Comparison of ENCODE assay signal across 24 mouse cellular contexts in genomic region chr10:88572123-88572522, GRCm38 (mm10). TPM values are rescaled to one million over a fixed set of nuclear protein-coding genes. Genes with fewer than 3 reads are reported as not detected.
DNase-seq lines count a peak whose midpoint lies in the region; ATAC-seq and TF ChIP-seq lines count a peak whose summit lies in the region.
"Had no signal": no experiment of that assay in that cellular context is flagged by ENCODE, and none has a peak within 500 bp of the region (broad histone marks: within the 10 kb centered on the region; RNA-seq: fewer than 3 reads in every experiment).

No protein-coding gene starts in this region.

- no peaks in the 10 kb centered on the region for H3K4me1 ChIP-seq in forebrain, embryonic 14.5 days (ENCODE audit: control insufficient read depth, insufficient read depth, low read length)
- no peaks in the 10 kb centered on the region; the same call in 1 of the 2 replicates for H3K4me1 ChIP-seq in forebrain, embryonic 12.5 days
- no peaks in the 10 kb centered on the region for H3K4me1 ChIP-seq in hindbrain, postnatal 0 days (ENCODE audit: insufficient read depth, low read length)
- H3K4me1 ChIP-seq in hindbrain, embryonic 16.5 days (ENCODE audit: control insufficient read depth, insufficient read depth, low read depth, low read length) = no peaks in the 10 kb centered on the region
- H3K4me1 ChIP-seq in midbrain, embryonic 15.5 days = no peaks in the 10 kb centered on the region
- no peaks in the 10 kb centered on the region for H3K4me1 ChIP-seq in midbrain, embryonic 11.5 days (ENCODE audit: control insufficient read depth, insufficient read depth, low read length)
- H3K4me1 ChIP-seq in midbrain, postnatal 0 days (ENCODE audit: insufficient read depth, low read length) = no peaks in the 10 kb centered on the region
- H3K4me1 ChIP-seq: embryonic facial prominence, embryonic 15.5 days; hindbrain, embryonic 13.5 days had no signal

- H3K36me3 ChIP-seq in forebrain, embryonic 14.5 days (ENCODE audit: control insufficient read depth, insufficient read depth, low read length) = no peaks in the 10 kb centered on the region
- H3K36me3 ChIP-seq in forebrain, embryonic 12.5 days (replicated peaks) = no peaks in the 10 kb centered on the region
- no peaks in the 10 kb centered on the region for H3K36me3 ChIP-seq in hindbrain, postnatal 0 days (ENCODE audit: insufficient read depth, low read length)
- no peaks in the 10 kb centered on the region for H3K36me3 ChIP-seq in hindbrain, embryonic 16.5 days (ENCODE audit: control insufficient read depth, insufficient read depth, low read length)
- no peaks in the 10 kb centered on the region for H3K36me3 ChIP-seq in midbrain, embryonic 15.5 days (replicated peaks)
- H3K36me3 ChIP-seq in midbrain, embryonic 11.5 days (ENCODE audit: control insufficient read depth, insufficient read depth, low read length) = no peaks in the 10 kb centered on the region
- H3K36me3 ChIP-seq in midbrain, postnatal 0 days (ENCODE audit: insufficient read depth, low read length) = no peaks in the 10 kb centered on the region
- H3K36me3 ChIP-seq: embryonic facial prominence, embryonic 15.5 days; forebrain, embryonic 10.5 days; heart, embryonic 13.5 days; hindbrain, embryonic 13.5 days had no signal

- no peak overlapping the region for H3K9ac ChIP-seq in forebrain, embryonic 14.5 days (ENCODE audit: low read length)
- H3K9ac ChIP-seq in forebrain, embryonic 12.5 days = no peak overlapping the region
- H3K9ac ChIP-seq in hindbrain, postnatal 0 days (replicated peaks; ENCODE audit: low read length) = no peak overlapping the region
- H3K9ac ChIP-seq in hindbrain, embryonic 16.5 days (ENCODE audit: low read depth, low read length) = no peak overlapping the region
- no peak overlapping the region for H3K9ac ChIP-seq in midbrain, embryonic 15.5 days
- no peak overlapping the region for H3K9ac ChIP-seq in midbrain, embryonic 11.5 days (ENCODE audit: low read length)
- H3K9ac ChIP-seq in midbrain, postnatal 0 days (replicated peaks; ENCODE audit: low read length, poor library complexity, severe bottlenecking) = no peak overlapping the region
- H3K9ac ChIP-seq: embryonic facial prominence, embryonic 15.5 days; heart, embryonic 13.5 days; hindbrain, embryonic 13.5 days had no signal

- no peak overlapping the region for H3K4me3 ChIP-seq in forebrain, embryonic 14.5 days (ENCODE audit: low read depth, low read length)
- no peak overlapping the region for H3K4me3 ChIP-seq in forebrain, embryonic 12.5 days (replicated peaks)
- no peak overlapping the region for H3K4me3 ChIP-seq in hindbrain, postnatal 0 days (ENCODE audit: low read length)
- no peak overlapping the region for H3K4me3 ChIP-seq in hindbrain, embryonic 16.5 days (ENCODE audit: low read length)
- H3K4me3 ChIP-seq in midbrain, embryonic 15.5 days = no peak overlapping the region
- no peak overlapping the region for H3K4me3 ChIP-seq in midbrain, embryonic 11.5 days (ENCODE audit: low read depth, low read length)
- no peak overlapping the region for H3K4me3 ChIP-seq in midbrain, postnatal 0 days (ENCODE audit: low read depth, low read length)
- H3K4me3 ChIP-seq: embryonic facial prominence, embryonic 15.5 days; erythroblast, embryonic 14.5 days; forebrain, embryonic 10.5 days; gastrocnemius, adult 2 months; heart, embryonic 13.5 days; hindbrain, embryonic 13.5 days had no signal

- 68% methylated on average over 5 of the region's 5 CpGs for WGBS in forebrain, embryonic 14.5 days
- WGBS in forebrain, embryonic 12.5 days = 79% methylated on average over 5 of the region's 5 CpGs
- WGBS in hindbrain, postnatal 0 days = 52% methylated on average over 5 of the region's 5 CpGs
- WGBS in hindbrain, embryonic 16.5 days = 58% methylated on average over 5 of the region's 5 CpGs
- WGBS in midbrain, embryonic 15.5 days = 75% methylated on average over 5 of the region's 5 CpGs
- 86% methylated on average over 5 of the region's 5 CpGs for WGBS in midbrain, embryonic 11.5 days
- 59% methylated on average over 5 of the region's 5 CpGs for WGBS in midbrain, postnatal 0 days

- no peak overlapping the region for H3K27ac ChIP-seq in forebrain, embryonic 14.5 days (ENCODE audit: low read depth, low read length)
- H3K27ac ChIP-seq in forebrain, embryonic 12.5 days = no peak overlapping the region
- no peak overlapping the region for H3K27ac ChIP-seq in hindbrain, postnatal 0 days
- H3K27ac ChIP-seq in hindbrain, embryonic 16.5 days (ENCODE audit: low read depth, low read length) = no peak overlapping the region
- no peak overlapping the region for H3K27ac ChIP-seq in midbrain, embryonic 15.5 days
- no peak overlapping the region for H3K27ac ChIP-seq in midbrain, embryonic 11.5 days (ENCODE audit: low read depth, low read length)
- H3K27ac ChIP-seq in midbrain, postnatal 0 days (ENCODE audit: low read depth, low read length) = no peak overlapping the region
- H3K27ac ChIP-seq: embryonic facial prominence, embryonic 15.5 days; forebrain, embryonic 10.5 days; gastrocnemius, adult 2 months; heart, embryonic 13.5 days; hindbrain, embryonic 13.5 days had no signal

- H3K27me3 ChIP-seq in forebrain, embryonic 14.5 days (replicated peaks; ENCODE audit: control insufficient read depth, insufficient read depth, low read length) = no peaks in the 10 kb centered on the region
- H3K27me3 ChIP-seq in forebrain, embryonic 12.5 days = no peaks in the 10 kb centered on the region
- H3K27me3 ChIP-seq in hindbrain, postnatal 0 days (ENCODE audit: insufficient read depth, low read length) = no peaks in the 10 kb centered on the region
- no peaks in the 10 kb centered on the region for H3K27me3 ChIP-seq in hindbrain, embryonic 16.5 days (replicated peaks; ENCODE audit: control insufficient read depth, insufficient read depth, low read length)
- no peaks in the 10 kb centered on the region for H3K27me3 ChIP-seq in midbrain, embryonic 15.5 days (replicated peaks)
- H3K27me3 ChIP-seq in midbrain, embryonic 11.5 days (ENCODE audit: control insufficient read depth, insufficient read depth, low read length) = no peaks in the 10 kb centered on the region
- H3K27me3 ChIP-seq in midbrain, postnatal 0 days (ENCODE audit: insufficient read depth, low read length) = no peaks in the 10 kb centered on the region
- H3K27me3 ChIP-seq: CH12.LX; embryonic facial prominence, embryonic 15.5 days; hindbrain, embryonic 13.5 days had no signal

- H3K4me2 ChIP-seq in forebrain, embryonic 14.5 days (ENCODE audit: low read length) = no peak overlapping the region
- H3K4me2 ChIP-seq in forebrain, embryonic 12.5 days = no peak overlapping the region
- no peak overlapping the region for H3K4me2 ChIP-seq in hindbrain, postnatal 0 days (ENCODE audit: low read depth, low read length)
- H3K4me2 ChIP-seq in hindbrain, embryonic 16.5 days (ENCODE audit: low read length) = no peak overlapping the region
- no peak overlapping the region for H3K4me2 ChIP-seq in midbrain, embryonic 15.5 days
- H3K4me2 ChIP-seq in midbrain, embryonic 11.5 days = no peak overlapping the region
- no peak overlapping the region for H3K4me2 ChIP-seq in midbrain, postnatal 0 days (ENCODE audit: low read depth, low read length, poor library complexity, severe bottlenecking)
- H3K4me2 ChIP-seq: embryonic facial prominence, embryonic 15.5 days; heart, embryonic 13.5 days; hindbrain, embryonic 13.5 days had no signal

- peak; percentile 36 for DNase-seq in forebrain, embryonic 14.5 days (ENCODE audit: low spot score)
- DNase-seq in hindbrain, postnatal 0 days (ENCODE audit: low spot score) = peak; percentile 46
- no peak for DNase-seq in midbrain, embryonic 11.5 days (ENCODE audit: low spot score, missing footprints)
- peak; percentile 32 for DNase-seq in midbrain, postnatal 0 days (ENCODE audit: low spot score)
- DNase-seq: adrenal gland, adult 2 months; adrenal gland, postnatal 25 days; cerebellum, adult 11 months; cerebellum, adult 9-10 months; cerebellum, postnatal 36 days; gastrocnemius, adult 2 months; gastrocnemius, postnatal 25 days; heart, postnatal 4 days had no signal

- H3K9me3 ChIP-seq in forebrain, embryonic 14.5 days (replicated peaks; ENCODE audit: control insufficient read depth, low read length) = no peaks in the 10 kb centered on the region
- H3K9me3 ChIP-seq in forebrain, embryonic 12.5 days = no peaks in the 10 kb centered on the region
- H3K9me3 ChIP-seq in hindbrain, postnatal 0 days (ENCODE audit: low read length) = no peaks in the 10 kb centered on the region
- no peaks in the 10 kb centered on the region for H3K9me3 ChIP-seq in hindbrain, embryonic 16.5 days (ENCODE audit: control insufficient read depth, low read length)
- H3K9me3 ChIP-seq in midbrain, embryonic 15.5 days = no peaks in the 10 kb centered on the region
- no peaks in the 10 kb centered on the region for H3K9me3 ChIP-seq in midbrain, embryonic 11.5 days (ENCODE audit: control insufficient read depth, low read length)
- H3K9me3 ChIP-seq in midbrain, postnatal 0 days (ENCODE audit: low read length) = no peaks in the 10 kb centered on the region
- H3K9me3 ChIP-seq: embryonic facial prominence, embryonic 15.5 days; forebrain, embryonic 10.5 days; heart, embryonic 13.5 days; hindbrain, embryonic 13.5 days had no signal

- TF ChIP-seq CTCF in hindbrain, postnatal 0 days (IDR thresholded peaks at IDR 0.05; ENCODE audit: low read depth) = no peak
- TF ChIP-seq CTCF in midbrain, postnatal 0 days (IDR thresholded peaks at IDR 0.05) = no peak

- peak; percentile 23; the same call in 1 of the 2 replicates for ATAC-seq in forebrain, embryonic 14.5 days
- ATAC-seq in forebrain, embryonic 12.5 days (ENCODE audit: low FRiP score) = no peak
- no peak; the same call in 1 of the 2 replicates for ATAC-seq in hindbrain, postnatal 0 days
- no peak for ATAC-seq in hindbrain, embryonic 16.5 days
- ATAC-seq in midbrain, embryonic 15.5 days (replicated peaks) = 0 out of 2 replicates have a peak, but pooled peaks have one; percentile 39
- no peak for ATAC-seq in midbrain, embryonic 11.5 days (ENCODE audit: low FRiP score)
- peak; percentile 34; the same call in 1 of the 2 replicates for ATAC-seq in midbrain, postnatal 0 days (ENCODE audit: low FRiP score)
- ATAC-seq: inflammation-experienced regulatory T-cells, adult 6 months; intestine, postnatal 0 days had no signal

RNA-seq across cellular contexts. Expression of gene Mybpc1, which starts 32.8 kb away (rescaled TPM):
- 0.52 and 1.4 TPM in 2 replicates for polyA plus RNA-seq in forebrain, embryonic 14.5 days (2014; fragmentation: Nextera tagmentation; extraction: Ambion mirVana)
- polyA plus RNA-seq in forebrain, embryonic 12.5 days (2016; fragmentation: Nextera tagmentation; extraction: Ambion mirVana) = 0.78 and 0.81 TPM in 2 replicates
- 5.5 and 6.2 TPM in 2 replicates for total RNA-seq in hindbrain, postnatal 0 days (2014; rRNA removed)
- polyA plus RNA-seq in hindbrain, postnatal 0 days (2015; fragmentation: Nextera tagmentation; extraction: Ambion mirVana) = 3.7 and 4.2 TPM in 2 replicates
- polyA plus RNA-seq in hindbrain, embryonic 16.5 days (2015; fragmentation: Nextera tagmentation; extraction: Ambion mirVana) = 3.4 and 14.1 TPM in 2 replicates
- 2.0 and 2.2 TPM in 2 replicates for polyA plus RNA-seq in midbrain, embryonic 15.5 days (2015; fragmentation: Nextera tagmentation; extraction: Ambion mirVana)
- 2.1 and 2.9 TPM in 2 replicates for polyA plus RNA-seq in midbrain, embryonic 11.5 days (2014; fragmentation: Nextera tagmentation; extraction: Ambion mirVana)
- 2.0 and 3.2 TPM in 2 replicates for total RNA-seq in midbrain, postnatal 0 days (2014; rRNA removed)
- 0.86 and 1.1 TPM in 2 replicates for polyA plus RNA-seq in midbrain, postnatal 0 days (2015; fragmentation: Nextera tagmentation; extraction: Ambion mirVana)
- total RNA-seq: CH12.LX; granulocyte monocyte progenitor cell, adult 5-6 weeks had no signal
- polyA plus RNA-seq: erythroblast, embryonic 14.5 days; inflammation-experienced regulatory T-cells, adult 6 months had no signal

Comparison
In these comparisons a context has a peak if more than half of its experiments do, and no peak if none do; other contexts are left out.
1. ATAC-seq: peak in forebrain, embryonic 14.5 days (single experiment), midbrain, embryonic 15.5 days (single experiment) and midbrain, postnatal 0 days (single experiment); none in forebrain, embryonic 12.5 days (single experiment), hindbrain, postnatal 0 days (single experiment), hindbrain, embryonic 16.5 days (single experiment) and midbrain, embryonic 11.5 days (single experiment).